Mouse (Mus musculus): ENCODE results near the gene Prr13. TPM values are rescaled to one million over a fixed set of nuclear protein-coding genes. Genes with fewer than 3 reads are reported as not detected.
A peak's percentile ranks its signal among the peaks of the same experiment; 100 is the strongest.

Prr13 gene
- polyA plus RNA-seq, 1 experiment from 2014 or later: 86.1 TPM

DNA sequence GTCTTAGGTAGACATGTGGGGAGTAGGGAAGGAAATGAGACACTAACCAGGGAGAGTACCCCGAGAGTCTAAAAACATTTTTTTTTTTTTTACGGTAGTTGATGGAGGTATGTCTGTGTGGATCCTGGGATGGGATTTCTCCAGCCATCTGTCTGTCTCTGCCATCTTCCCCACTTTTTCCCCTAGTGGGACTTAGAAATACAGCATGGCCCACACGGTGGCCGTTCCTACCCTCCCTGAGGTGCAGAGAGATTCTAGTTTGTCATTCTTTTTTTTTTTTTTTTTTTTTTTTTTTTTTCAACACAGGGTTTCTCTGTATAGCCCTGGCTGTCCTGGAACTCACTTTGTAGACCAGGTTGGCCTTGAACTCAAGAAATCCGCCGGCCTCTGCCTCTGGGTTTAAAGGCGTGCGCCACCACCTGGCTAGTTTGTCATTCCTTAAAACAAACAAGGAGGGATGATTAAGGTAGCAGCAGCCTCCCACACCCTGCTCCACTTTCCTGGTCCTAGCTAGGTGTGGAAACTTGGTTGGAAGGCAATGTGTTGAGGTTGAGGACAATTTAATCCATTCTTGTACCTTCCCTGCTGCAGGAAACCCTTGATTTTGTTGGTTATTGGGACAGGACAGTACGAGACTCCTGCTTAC is 2.7 kb downstream of the Prr13 start:
- no peak overlapping the region for H3K9ac ChIP-seq
- peak overlapping the region; percentile 66; the same call in 1 of the 2 replicates for H3K4me2 ChIP-seq
- no peak overlapping the region for H3K4me3 ChIP-seq (replicated peaks)
- ATAC-seq (replicated peaks; ENCODE audit: low FRiP score): no peak
- peaks cover 10% of the 10 kb centered on the region for H3K36me3 ChIP-seq
- peaks cover 33% of the 10 kb centered on the region for H3K4me1 ChIP-seq
- no peaks in the 10 kb centered on the region for H3K27me3 ChIP-seq
- H3K9me3 ChIP-seq (replicated peaks): no peaks in the 10 kb centered on the region
- WGBS: 78% methylated on average over 9 of the region's 9 CpGs
- H3K27ac ChIP-seq: no peak overlapping the region; the same call in 1 of the 2 replicates

DNA sequence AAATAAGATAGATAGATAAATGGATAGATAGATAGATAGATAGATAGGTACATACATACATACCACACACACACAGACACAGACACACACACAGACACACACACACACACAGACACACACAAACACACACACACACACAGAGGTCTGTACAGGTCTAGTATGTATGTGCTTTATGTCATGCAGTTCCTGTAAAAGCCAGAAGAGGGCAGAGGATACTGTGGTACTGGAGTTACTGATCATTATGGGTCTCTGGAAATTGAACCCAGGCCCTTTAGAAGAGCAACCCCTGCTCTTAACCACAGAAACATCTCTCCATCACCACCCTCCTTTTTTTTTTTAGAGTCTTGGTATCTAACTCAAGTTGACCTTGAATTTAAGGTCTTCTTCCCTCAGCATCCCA is 4.8 kb downstream of the Prr13 start:
- H3K9me3 ChIP-seq (replicated peaks): no peaks in the 10 kb centered on the region
- ATAC-seq (replicated peaks; ENCODE audit: low FRiP score): no peak
- H3K4me1 ChIP-seq: peaks cover 29% of the 10 kb centered on the region
- peaks cover 10% of the 10 kb centered on the region for H3K36me3 ChIP-seq
- no peak overlapping the region for H3K4me3 ChIP-seq (replicated peaks)
- H3K27me3 ChIP-seq: no peaks in the 10 kb centered on the region
- H3K4me2 ChIP-seq: no peak overlapping the region
- H3K27ac ChIP-seq: no peak overlapping the region
- H3K9ac ChIP-seq: no peak overlapping the region

DNA sequence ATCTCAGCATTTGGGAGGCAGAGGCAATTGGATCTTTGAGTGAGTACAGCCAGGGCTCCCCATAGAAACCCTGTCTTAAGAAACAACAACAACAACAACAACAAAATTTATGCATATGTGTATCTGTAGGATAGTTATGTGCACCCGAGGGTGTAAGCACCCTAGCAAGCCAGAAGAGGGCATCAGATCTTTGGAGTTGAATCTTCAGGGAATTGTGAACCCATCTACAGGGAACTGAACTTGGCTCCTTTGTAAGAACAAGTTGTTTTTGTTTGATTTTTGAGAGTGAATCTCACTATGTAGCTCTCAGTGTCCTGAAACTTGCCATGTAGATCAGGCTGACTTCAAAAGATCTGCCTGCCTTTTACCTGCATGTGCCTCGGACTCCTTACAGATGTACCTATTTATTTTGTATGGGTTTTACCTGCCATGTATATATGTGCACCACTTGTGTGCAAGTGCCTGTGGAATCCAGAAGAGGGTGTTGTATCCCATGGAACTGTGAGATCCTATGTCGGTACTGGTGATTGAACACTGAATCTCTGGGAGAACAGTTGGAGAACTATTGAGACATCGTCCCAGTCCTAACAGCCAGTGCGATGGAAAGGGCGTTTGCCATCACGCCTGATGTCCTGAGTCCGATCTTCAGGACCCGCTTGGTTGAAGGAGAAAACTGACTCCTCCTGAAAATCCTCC is 10.0 kb downstream of the Prr13 start:
- Histone ChIP-seq H3K4me2 (no peak overlapping the region), H3K4me3 (replicated peaks) (no peak overlapping the region), H3K9me3 (replicated peaks) (no peaks in the 10 kb centered on the region), H3K27me3 (no peaks in the 10 kb centered on the region), H3K4me1 (peaks cover 12% of the 10 kb centered on the region), H3K9ac (no peak overlapping the region), H3K36me3 (peaks cover 8% of the 10 kb centered on the region; the same call in 1 of the 2 replicates), H3K27ac (no peak overlapping the region)
- ATAC-seq (replicated peaks; ENCODE audit: low FRiP score): no peak
- WGBS: 94% methylated on average over 9 of the region's 9 CpGs

DNA sequence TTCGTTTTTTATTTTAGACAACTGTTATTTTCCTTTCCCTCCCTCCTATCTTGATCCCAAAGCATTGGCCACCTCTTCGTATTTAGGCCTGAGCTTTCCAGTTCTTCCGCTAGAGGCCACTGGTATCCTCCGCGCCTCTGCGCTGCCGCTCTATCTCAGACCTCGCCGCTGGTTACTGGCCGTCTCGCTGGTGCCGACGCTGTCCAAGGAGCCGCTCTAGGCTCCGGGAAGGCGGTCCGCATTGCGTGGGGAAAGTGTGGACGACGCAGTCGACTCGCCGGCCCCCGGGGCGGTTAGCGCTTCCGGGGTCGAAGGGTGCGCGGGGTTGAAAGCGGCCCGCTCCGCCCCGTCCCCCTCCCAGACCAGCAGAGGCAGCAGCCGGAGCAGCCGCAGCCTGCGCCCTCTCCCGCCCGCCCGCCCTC is 11.4 kb downstream of the Prr13 start, which contains the start of gene Pcbp2:
Gene Pcbp2 (plus strand): TSS at position 357 of the 422 bp plus-strand sequence.
- H3K27ac ChIP-seq: peak within 1 kb of the TSS; percentile 98
- H3K4me3 ChIP-seq (replicated peaks): peak within 1 kb of the TSS; percentile 90
- peak within 1 kb of the TSS; percentile 98 for H3K9ac ChIP-seq
- H3K27me3 ChIP-seq: no peaks in the 10 kb centered on the region
- H3K4me1 ChIP-seq: peaks cover 12% of the 10 kb centered on the region
- H3K36me3 ChIP-seq: peaks cover 22% of the 10 kb centered on the region
- ATAC-seq (replicated peaks; ENCODE audit: low FRiP score): peak; percentile 100
- under 1% methylated on average over 37 of the region's 40 CpGs for WGBS
- H3K4me2 ChIP-seq: peak within 1 kb of the TSS; percentile 64
- H3K9me3 ChIP-seq (replicated peaks): no peaks in the 10 kb centered on the region

DNA sequence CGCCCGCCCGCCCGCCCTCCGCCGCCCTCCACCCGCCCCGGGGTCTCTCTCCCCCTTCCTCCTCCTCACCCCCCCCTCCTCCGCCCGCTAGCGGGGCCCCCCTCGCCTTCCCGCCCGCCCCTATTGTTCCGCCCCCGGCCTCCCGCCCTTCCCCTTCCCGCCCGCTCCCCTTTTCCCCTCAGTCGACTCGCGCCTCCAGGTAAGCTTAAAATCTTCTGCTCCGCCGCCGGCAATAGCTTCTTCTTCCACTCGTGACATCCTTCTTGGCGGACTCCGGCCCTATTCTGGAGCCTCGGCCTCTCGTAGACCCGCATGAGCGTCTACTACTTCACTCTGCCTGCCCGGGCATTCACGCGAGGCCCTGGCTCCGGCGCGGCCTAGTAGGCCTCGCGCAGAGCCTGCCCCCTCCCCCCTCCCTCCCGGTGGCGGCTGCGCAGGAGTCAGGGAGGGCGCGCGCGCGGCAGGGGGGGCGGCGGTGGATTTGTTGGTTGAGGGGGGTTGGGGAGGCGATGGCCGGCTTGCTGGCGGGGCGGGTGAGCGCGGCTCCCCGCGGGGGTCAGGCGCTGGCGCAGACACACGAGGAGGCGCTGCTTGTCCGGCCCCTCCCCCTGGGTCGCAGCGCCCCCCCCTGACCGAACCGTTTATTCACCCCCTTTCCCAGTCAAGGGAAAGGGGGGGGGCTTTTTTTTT is 11.9 kb downstream of the Prr13 start:
- Histone ChIP-seq H3K27me3 (no peaks in the 10 kb centered on the region), H3K27ac (peak overlapping the region; percentile 98), H3K4me2 (peak overlapping the region; percentile 64), H3K4me1 (peaks cover 12% of the 10 kb centered on the region), H3K4me3 (replicated peaks) (peak overlapping the region; percentile 90), H3K9me3 (replicated peaks) (no peaks in the 10 kb centered on the region), H3K9ac (peak overlapping the region; percentile 98), H3K36me3 (peaks cover 27% of the 10 kb centered on the region)
- ATAC-seq (replicated peaks; ENCODE audit: low FRiP score): peak; percentile 69
- WGBS: 0% methylated on average over 29 of the region's 67 CpGs

DNA sequence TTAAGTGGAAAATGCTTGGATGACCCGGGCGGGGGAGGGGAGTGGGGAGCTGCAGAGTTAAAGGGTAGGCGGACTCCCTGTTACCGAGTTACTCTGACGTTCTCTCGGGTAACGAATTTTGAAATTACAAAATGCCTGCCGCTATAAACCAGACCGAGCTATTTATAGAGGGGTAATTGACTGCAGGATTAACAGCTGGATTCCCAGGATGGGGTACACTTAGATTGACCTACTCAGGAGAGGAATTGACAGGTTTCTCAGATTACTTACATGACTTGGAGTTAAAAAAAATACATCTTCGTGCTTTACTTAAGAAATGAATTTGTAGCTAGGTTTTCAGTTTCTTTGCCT is 12.4 kb downstream of the Prr13 start:
- H3K27ac ChIP-seq: peak overlapping the region; percentile 98
- no peaks in the 10 kb centered on the region for H3K9me3 ChIP-seq (replicated peaks)
- peak overlapping the region; percentile 64 for H3K4me2 ChIP-seq
- H3K27me3 ChIP-seq: no peaks in the 10 kb centered on the region
- H3K9ac ChIP-seq: peak overlapping the region; percentile 98
- H3K4me3 ChIP-seq (replicated peaks): peak overlapping the region; percentile 90
- ATAC-seq (replicated peaks; ENCODE audit: low FRiP score): no peak
- peaks cover 12% of the 10 kb centered on the region for H3K4me1 ChIP-seq
- WGBS: under 1% methylated on average over 10 of the region's 10 CpGs
- peaks cover 33% of the 10 kb centered on the region for H3K36me3 ChIP-seq

DNA sequence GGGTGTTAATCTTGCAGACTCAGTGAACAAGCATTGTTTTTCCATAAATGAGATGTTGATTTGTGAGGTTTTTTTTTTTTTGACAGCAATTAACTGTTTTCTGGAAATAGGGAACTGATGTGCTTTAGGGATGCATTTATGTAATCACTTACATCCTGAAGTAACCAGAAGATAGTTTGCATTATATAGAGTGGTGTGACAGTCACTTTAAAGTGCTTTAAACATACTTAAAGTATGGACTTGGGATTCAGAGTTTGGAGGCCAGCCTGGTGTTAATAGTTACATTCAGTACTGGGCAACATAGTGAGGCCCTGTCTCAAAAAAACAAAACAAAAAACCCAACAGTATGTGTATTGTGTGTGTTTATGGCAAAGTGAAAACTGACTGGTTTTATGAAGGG is 12.9 kb downstream of the Prr13 start:
- Histone ChIP-seq H3K4me3 (replicated peaks) (peak overlapping the region; percentile 90), H3K4me1 (peaks cover 12% of the 10 kb centered on the region), H3K27ac (peak overlapping the region; percentile 98; the same call in 1 of the 2 replicates), H3K9ac (peak overlapping the region; percentile 98), H3K4me2 (peak overlapping the region; percentile 64), H3K36me3 (peaks cover 37% of the 10 kb centered on the region), H3K9me3 (replicated peaks) (no peaks in the 10 kb centered on the region), H3K27me3 (no peaks in the 10 kb centered on the region)
- no peak for ATAC-seq (replicated peaks; ENCODE audit: low FRiP score)

DNA sequence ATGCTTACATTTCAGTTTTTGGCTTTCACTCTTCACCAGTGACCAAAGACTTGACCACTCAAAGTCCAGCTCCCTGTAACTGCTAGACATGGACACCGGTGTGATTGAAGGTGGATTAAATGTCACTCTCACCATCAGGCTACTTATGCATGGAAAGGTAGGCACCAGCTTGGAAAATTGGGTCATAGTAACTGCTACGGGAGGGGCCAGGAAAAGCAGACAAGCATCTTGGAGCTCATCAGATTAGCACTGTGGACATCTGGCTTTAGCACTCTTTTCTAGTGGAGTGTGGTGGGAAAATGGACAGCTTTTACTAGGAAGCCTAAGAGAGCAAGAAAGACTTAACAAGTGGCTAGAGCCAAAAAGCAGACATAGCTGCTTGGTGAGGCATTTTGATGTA is 14.4 kb downstream of the Prr13 start:
- H3K9ac ChIP-seq: no peak overlapping the region
- no peak overlapping the region for H3K27ac ChIP-seq
- peaks cover 12% of the 10 kb centered on the region for H3K4me1 ChIP-seq
- H3K4me2 ChIP-seq: 0 out of 2 replicates have a peak overlapping the region, but pooled peaks have one; percentile 64
- H3K4me3 ChIP-seq (replicated peaks): no peak overlapping the region; the same call in 1 of the 2 replicates
- ATAC-seq (replicated peaks; ENCODE audit: low FRiP score): no peak
- H3K9me3 ChIP-seq (replicated peaks): no peaks in the 10 kb centered on the region
- 36% methylated on average over 2 of the region's 2 CpGs for WGBS
- no peaks in the 10 kb centered on the region for H3K27me3 ChIP-seq
- peaks cover 52% of the 10 kb centered on the region for H3K36me3 ChIP-seq

DNA sequence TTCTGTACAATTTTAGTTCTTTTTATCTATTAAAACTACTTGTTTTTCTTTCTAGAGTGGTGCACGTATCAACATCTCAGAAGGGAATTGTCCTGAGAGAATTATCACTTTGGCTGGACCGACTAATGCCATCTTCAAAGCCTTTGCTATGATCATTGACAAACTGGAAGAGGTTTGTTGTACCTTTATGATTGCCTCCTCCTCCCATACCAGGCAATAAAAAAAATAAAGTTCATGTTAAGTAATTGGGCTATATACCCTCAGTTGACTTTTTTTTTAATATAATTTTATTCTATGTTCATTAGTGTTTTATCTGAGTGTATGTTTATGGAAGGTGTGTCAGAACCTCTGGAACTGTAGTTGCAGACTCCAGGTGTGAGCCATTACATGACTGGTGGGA is 15.7 kb downstream of the Prr13 start:
- H3K36me3 ChIP-seq: peaks cover 61% of the 10 kb centered on the region

DNA sequence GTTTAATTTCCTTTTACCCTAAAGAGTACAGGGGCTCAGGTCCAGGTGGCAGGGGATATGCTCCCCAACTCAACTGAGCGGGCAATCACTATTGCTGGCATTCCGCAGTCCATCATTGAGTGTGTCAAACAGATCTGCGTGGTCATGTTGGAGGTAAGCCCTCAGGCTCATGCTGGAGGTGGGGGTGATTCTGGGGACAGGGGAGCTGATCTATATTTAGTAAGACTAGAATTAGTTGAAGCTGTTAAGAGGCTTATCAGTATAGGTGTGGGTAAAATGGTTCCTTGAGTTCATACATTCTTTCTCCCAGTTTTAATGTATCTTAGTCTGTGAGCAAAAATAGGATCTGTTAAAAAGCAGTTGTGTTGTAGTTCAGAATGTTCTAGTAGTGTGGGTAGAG is 24.3 kb downstream of the Prr13 start:
- H3K9me3 ChIP-seq (replicated peaks): no peaks in the 10 kb centered on the region
- H3K27me3 ChIP-seq: no peaks in the 10 kb centered on the region
- H3K36me3 ChIP-seq: peaks cover 92% of the 10 kb centered on the region
- no peak for ATAC-seq (replicated peaks; ENCODE audit: low FRiP score)
- 86% methylated on average over 3 of the region's 3 CpGs for WGBS
- no peak overlapping the region for H3K4me2 ChIP-seq
- H3K4me3 ChIP-seq (replicated peaks): no peak overlapping the region
- H3K9ac ChIP-seq: no peak overlapping the region
- H3K4me1 ChIP-seq: no peaks in the 10 kb centered on the region
- no peak overlapping the region for H3K27ac ChIP-seq

More for the DNA sequence above, 15.7 kb downstream of the Prr13 start:
- no peaks in the 10 kb centered on the region for H3K9me3 ChIP-seq (replicated peaks)
- no peak overlapping the region for H3K9ac ChIP-seq
- no peak overlapping the region for H3K27ac ChIP-seq
- 88% methylated on average over 2 of the region's 2 CpGs for WGBS
- H3K4me2 ChIP-seq: no peak overlapping the region
- H3K4me3 ChIP-seq (replicated peaks): no peak overlapping the region
- no peak for ATAC-seq (replicated peaks; ENCODE audit: low FRiP score)
- no peaks in the 10 kb centered on the region for H3K27me3 ChIP-seq
- peaks cover 12% of the 10 kb centered on the region for H3K4me1 ChIP-seq

DNA sequence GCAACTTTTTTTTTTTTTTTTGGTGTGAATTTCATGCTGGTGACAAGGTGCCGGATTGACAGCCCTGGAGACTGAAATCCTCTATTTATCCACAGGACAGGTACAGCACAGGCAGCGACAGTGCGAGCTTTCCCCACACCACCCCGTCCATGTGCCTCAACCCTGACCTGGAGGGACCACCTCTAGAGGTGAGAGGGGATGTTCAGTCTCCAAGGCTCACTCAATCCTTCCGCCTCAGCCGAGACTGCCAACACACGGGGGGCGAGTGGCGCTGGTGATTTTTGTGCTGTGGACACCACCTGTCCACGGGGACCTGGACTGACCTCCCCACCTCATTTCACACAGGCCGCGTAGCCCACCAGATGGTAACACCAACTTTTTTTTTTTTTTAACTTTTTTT is 27.0 kb downstream of the Prr13 start:
- H3K9ac ChIP-seq: no peak overlapping the region
- no peaks in the 10 kb centered on the region for H3K9me3 ChIP-seq (replicated peaks)
- peaks cover 94% of the 10 kb centered on the region for H3K36me3 ChIP-seq
- ATAC-seq (replicated peaks; ENCODE audit: low FRiP score): no peak
- 89% methylated on average over 12 of the region's 12 CpGs for WGBS
- no peak overlapping the region for H3K4me3 ChIP-seq (replicated peaks)
- no peaks in the 10 kb centered on the region for H3K4me1 ChIP-seq
- H3K4me2 ChIP-seq: no peak overlapping the region
- H3K27me3 ChIP-seq: no peaks in the 10 kb centered on the region
- H3K27ac ChIP-seq: no peak overlapping the region

DNA sequence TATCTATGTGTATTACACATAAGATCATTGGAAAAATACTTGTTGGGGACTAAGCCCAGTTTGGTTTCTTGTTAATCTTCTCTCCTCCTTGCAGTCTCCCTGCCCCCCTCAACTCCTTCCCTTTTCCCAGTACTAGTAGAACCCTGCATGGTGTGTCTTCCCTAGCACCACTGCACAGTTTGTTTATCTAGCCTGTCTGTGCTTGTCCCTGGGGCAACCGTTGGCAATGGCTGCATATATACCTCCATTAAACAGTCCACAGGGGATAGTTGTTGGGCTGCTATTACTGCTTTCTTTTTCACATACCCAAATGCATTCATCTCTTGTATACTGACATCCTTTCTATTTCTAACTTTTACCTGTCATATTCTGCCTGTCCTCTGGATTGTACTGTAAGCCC is 28.8 kb downstream of the Prr13 start:
- no peaks in the 10 kb centered on the region for H3K27me3 ChIP-seq
- WGBS: 76% methylated on average over 1 of the region's 1 CpGs

More for the DNA sequence above, 28.8 kb downstream of the Prr13 start:
- Histone ChIP-seq H3K9me3 (replicated peaks) (no peaks in the 10 kb centered on the region), H3K9ac (no peak overlapping the region), H3K36me3 (peaks cover 91% of the 10 kb centered on the region), H3K4me1 (no peaks in the 10 kb centered on the region), H3K27ac (no peak overlapping the region), H3K4me3 (replicated peaks) (no peak overlapping the region), H3K4me2 (no peak overlapping the region)
- ATAC-seq (replicated peaks; ENCODE audit: low FRiP score): no peak

Measured in kidney, embryonic 15.5 days (tissue).